Mouse (Mus musculus) monocyte, adult 5-6 weeks (primary cell): ENCODE data around the gene Otulin. TPM values are rescaled to one million over a fixed set of nuclear protein-coding genes. Genes with fewer than 3 reads are reported as not detected.

Source experiments
- ATAC-seq: fragments of 153-309, 156-312 bp; replicated peaks from 2 replicates; pipeline ENCODE4 v1.8.0; 2017; ENCODE audit warnings: mild to moderate bottlenecking; ENCODE audit not compliant: low TSS enrichment, insufficient number of reproducible peaks, severe bottlenecking, poor library complexity, low FRiP score
- total RNA-seq: library from RNA; stranded (forward); fragments of 200-1000, 200-491, 200-594 nt; gene quantifications from 3 replicates; pipeline ENCODE4 v1.2.3, GENCODE M21; 2017

Otulin gene
- total RNA-seq, 1 experiment from 2014 or later, result 118 TPM

DNA sequence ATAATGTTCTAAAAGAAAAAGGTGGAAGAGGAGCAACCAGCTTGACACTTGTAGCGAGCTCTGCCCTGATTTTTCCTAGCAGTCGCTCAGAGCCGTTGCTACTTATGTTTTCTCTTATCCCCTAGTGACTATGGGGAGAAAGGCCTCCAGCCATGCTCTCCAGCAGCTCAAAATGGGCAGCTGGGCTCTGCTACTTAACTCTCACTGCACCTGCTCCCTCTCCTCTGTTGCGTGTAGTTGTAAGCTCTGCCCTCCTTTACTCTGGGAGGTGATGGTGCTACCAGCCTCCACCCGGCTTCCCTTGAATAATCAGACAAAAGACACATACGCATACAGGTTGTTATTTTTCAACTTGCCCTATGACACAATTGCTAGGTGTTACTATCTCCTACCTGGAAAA, 62.1 kb downstream of the Otulin start:
- no peak for ATAC-seq

- ATAC-seq, result no peak
These were observed 63.1 kb downstream of the Otulin start for GRCm38 (mm10) chr15:27567356-27567755.

- ATAC-seq, result no peak
These were observed 64.8 kb downstream of the Otulin start for GRCm38 (mm10) chr15:27565626-27566185.

- ATAC-seq, result no peak
These were observed 66.1 kb downstream of the Otulin start for GRCm38 (mm10) chr15:27564106-27565100.

GRCm38 (mm10) chr15:27560315-27560714, 70.2 kb downstream of the Otulin start:
- no peak for ATAC-seq

DNA sequence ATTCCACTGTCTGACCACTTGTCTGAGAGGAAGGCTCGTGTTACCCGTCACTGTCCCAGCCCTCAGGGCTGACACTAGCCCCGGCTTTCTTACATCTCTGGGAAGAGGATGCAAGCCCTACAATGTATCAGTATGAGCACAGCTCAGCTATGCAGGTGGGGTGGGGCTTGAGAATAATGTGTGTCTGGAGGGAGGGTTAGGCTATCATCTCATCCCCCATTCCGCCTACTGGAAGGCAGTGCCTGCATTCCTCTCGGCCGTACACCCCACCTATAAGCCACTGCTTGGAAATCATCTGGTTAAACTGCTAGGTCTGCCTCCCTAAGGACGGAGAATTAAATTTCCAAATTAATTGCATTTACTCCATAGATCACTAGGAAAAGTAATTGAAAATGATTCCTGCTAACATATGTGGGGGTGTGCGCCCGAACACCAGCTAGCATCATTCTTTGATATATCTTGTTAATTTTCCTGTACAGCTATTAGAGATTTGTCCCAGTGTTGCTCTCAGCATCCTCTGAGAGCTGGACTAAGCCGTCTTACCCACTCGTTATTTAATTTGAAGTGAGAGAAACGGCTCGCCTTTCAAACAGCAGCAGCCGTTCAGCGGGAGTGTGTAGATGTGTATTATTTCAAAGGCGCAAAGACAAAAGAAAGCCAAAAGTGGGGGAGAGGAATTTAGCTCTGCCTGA, 71.9 kb downstream of the Otulin start:
- ATAC-seq, result no peak

DNA sequence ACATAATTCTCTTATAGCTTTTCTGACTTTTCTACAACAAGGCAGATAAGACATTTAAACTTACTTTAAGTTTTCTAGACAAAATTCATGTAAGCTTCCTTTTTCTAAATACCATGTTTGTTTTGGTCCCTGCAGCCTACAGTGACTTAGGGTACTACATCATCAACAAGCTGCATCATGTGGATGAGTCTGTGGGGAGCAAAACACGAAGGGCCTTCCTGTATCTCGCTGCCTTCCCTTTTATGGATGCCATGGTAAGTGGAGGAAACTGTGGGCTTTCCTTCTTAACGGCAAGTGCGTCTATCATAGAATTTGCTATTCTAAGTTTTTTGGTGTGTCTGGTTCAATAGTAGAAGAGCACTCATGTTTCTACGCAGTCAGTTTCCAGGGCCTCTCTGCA, 76.9 kb downstream of the Otulin start:
- ATAC-seq, result no peak

GRCm38 (mm10) chr15:27552129-27552700, 78.3 kb downstream of the Otulin start:
- no peak for ATAC-seq

- ATAC-seq, result no peak
These were observed 79.1 kb downstream of the Otulin start for GRCm38 (mm10) chr15:27551117-27552114.

- ATAC-seq, result no peak
These were observed 80.0 kb downstream of the Otulin start for GRCm38 (mm10) chr15:27550358-27550992.

DNA sequence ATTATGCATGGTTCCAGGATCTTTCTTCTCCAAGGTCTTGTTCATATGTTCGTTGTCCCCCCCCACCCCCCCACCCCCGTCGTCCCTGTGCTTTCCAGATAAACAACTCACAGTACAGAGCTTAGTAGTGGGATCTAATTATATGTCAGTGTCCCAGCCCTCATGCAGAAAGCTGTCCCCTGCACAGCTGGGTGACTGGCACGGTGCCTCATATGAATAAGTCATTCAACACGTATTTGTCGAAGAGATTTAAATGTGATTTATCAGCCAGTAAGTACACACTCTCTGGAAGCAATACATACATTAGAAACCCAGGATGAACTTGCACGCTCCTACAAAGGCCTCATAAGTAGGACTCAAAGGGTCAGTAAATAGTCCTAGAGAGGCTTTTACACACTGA, 80.6 kb downstream of the Otulin start:
- ATAC-seq, result no peak

DNA sequence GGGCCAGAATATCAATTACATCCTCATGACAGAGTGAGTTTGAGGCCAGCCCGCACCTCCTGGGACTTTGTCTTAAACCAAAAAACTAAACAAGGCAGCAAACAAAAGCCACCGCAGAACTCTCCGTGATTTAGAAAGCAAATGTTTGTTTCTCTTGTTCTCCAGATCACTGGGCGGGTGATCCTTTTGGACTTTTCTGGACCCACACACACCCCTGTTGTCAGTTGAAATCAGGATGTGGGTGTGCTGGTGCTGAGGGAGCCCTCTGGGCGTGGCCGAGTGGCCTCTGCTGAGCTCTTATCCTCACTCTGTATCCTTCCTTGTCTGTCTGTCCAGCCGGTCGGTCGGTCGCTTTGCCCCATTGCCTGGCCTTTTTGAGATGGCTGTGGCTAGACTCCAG, 81.4 kb downstream of the Otulin start:
- ATAC-seq, result no peak

GRCm38 (mm10) chr15:27548110-27548509, 82.4 kb downstream of the Otulin start:
- ATAC-seq, result no peak

DNA sequence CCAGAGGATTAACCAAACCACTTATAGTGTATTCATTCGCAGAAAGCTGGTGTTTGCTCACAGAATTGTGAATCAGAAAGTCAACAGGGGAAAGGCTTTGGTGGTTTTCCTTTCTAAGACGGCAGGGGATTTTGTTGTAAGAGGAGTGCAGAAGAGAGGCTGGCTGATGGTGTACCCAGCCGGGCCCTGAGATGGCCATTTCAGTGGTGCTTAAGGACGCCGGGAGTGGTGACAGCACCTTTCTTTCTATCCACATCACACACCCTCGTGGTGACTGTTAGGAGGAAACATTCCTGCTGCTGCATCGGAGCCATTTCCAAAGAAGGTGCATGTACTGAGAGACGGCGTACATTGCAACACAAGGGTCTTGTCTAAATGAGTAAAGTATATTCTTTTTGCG, 85.3 kb downstream of the Otulin start:
- no peak for ATAC-seq

GRCm38 (mm10) chr15:27539745-27540144, 90.7 kb downstream of the Otulin start:
- no peak for ATAC-seq

- no peak for ATAC-seq
These were observed 92.8 kb downstream of the Otulin start for GRCm38 (mm10) chr15:27537519-27538223.

- ATAC-seq, result no peak
These were observed 93.7 kb downstream of the Otulin start for GRCm38 (mm10) chr15:27536771-27537170.
